Mouse (Mus musculus): ENCODE data around the gene Tmx4. TPM values are rescaled to one million over a fixed set of nuclear protein-coding genes. Genes with fewer than 3 reads are reported as not detected.

Gene Tmx4
- polyA plus RNA-seq, 1 experiment from 2014 or later: 20.5 TPM

DNA sequence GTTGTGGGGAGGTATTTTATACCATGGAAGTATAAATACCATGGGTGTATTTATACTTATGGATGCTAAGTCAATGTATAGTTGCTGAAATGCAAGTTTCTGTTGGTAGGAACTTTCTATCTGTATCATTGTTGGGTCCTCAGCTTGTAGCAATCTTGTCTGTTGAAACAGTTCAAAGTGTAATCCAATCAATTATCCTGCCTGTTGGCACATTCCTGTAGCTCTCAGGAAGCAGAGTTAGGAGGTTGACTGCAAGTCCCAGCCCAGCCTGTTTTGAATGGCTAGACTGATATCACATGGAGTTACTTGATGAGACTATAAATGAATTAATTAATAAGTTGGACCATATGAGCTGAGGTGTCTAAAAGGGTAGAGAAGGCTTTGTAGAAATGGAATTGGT lies 91.6 kb downstream of the Tmx4 start:
- Histone ChIP-seq H3K9me3 (no peaks in the 10 kb centered on the region), H3K27me3 (no peaks in the 10 kb centered on the region), H3K4me1 (no peaks in the 10 kb centered on the region), H3K4me3 (no peak overlapping the region), H3K27ac (no peak overlapping the region), H3K4me2 (replicated peaks) (no peak overlapping the region), H3K9ac (no peak overlapping the region), H3K36me3 (no peaks in the 10 kb centered on the region)
- ATAC-seq (ENCODE audit: low FRiP score, low read depth): no peak

DNA sequence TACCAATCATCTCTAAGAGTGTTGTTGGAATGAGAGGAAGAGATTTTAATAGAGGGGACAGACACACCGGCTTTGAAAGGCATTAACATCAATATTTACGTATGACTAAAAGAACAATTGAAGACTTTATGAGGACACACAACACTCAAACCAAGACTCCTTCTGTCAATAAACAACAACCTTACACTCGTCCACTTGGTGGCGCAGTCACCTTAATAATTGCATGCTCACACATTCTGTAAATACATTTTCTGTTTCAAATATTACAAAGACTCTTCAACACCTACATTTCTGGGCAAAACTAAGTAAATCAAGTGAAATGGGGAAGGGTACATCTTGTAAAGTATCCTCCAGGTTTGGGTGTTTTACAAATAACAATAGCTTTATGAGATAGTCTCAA lies 94.2 kb downstream of the Tmx4 start:
- Histone ChIP-seq H3K4me3 (no peak overlapping the region), H3K27ac (no peak overlapping the region), H3K9ac (no peak overlapping the region), H3K4me1 (0 out of 2 replicates have a peak, but pooled peaks cover under 1% of the 10 kb centered on the region), H3K4me2 (replicated peaks) (no peak overlapping the region), H3K27me3 (no peaks in the 10 kb centered on the region), H3K36me3 (no peaks in the 10 kb centered on the region), H3K9me3 (no peaks in the 10 kb centered on the region)
- WGBS: 24% methylated on average over 4 of the region's 4 CpGs
- no peak for ATAC-seq (ENCODE audit: low FRiP score, low read depth)

DNA sequence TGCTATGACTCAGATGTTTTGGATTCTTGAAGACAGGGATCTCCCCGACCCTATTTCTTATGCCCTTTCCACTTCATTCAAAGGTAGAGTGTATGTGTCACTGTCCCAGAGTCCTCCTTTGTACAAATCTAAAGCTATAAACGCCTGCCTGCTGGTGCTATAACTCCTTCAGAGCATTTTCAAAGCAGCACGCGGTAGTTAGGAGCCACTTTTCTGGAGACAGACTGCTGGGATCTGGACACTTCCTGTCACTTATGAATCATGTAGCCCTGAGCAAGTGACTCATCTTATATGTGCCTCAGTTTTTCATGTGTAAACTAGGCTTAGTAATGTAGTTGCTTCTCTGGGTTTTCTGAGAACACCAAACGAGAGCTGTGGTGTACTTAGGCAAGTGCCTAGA lies 98.8 kb downstream of the Tmx4 start:
- no peaks in the 10 kb centered on the region for H3K36me3 ChIP-seq
- WGBS: 56% methylated on average over 5 of the region's 5 CpGs
- H3K4me2 ChIP-seq (replicated peaks): no peak overlapping the region
- no peaks in the 10 kb centered on the region for H3K27me3 ChIP-seq
- no peak overlapping the region for H3K4me3 ChIP-seq
- H3K9me3 ChIP-seq: no peaks in the 10 kb centered on the region
- H3K27ac ChIP-seq: no peak overlapping the region
- ATAC-seq (ENCODE audit: low FRiP score, low read depth): no peak
- H3K4me1 ChIP-seq: 0 out of 2 replicates have a peak, but pooled peaks cover 3% of the 10 kb centered on the region
- no peak overlapping the region for H3K9ac ChIP-seq

DNA sequence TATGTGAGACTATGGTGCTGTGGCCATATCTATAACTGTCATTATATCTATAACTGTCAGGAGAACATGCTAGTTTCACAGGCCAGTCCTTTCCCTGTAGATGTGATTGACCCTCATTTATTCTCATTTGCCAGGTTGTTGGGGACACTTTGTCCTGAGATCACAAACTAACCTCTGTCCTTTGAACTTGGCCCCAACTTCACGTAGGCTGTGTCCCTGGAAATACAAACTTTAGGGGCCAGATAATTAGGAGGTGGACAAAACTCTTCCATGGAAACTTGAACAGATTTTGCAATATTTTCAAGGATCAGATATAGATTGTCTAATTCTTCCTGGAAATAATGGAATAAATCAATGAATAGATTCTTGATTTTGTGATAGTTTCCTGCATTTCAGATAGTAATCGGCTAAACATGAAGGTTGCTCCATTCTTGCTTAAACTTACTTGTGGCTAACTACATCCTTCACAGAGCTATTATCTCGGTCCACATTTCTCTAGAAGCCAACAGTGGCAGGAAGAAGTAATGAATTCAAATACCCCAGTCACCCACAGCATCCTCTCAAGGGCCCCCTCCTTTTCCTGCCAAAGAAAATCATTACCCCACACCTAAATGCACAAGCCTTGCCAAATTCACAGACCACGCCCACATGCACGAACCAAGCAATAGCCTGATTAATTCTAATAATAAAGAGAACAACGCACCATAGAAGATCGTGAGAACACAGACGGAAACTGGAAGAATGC lies 99.5 kb downstream of the Tmx4 start:
- Histone ChIP-seq H3K36me3 (no peaks in the 10 kb centered on the region), H3K9me3 (no peaks in the 10 kb centered on the region), H3K4me1 (0 out of 2 replicates have a peak, but pooled peaks cover 3% of the 10 kb centered on the region), H3K27ac (no peak overlapping the region), H3K4me2 (replicated peaks) (no peak overlapping the region), H3K4me3 (no peak overlapping the region), H3K9ac (no peak overlapping the region), H3K27me3 (no peaks in the 10 kb centered on the region)
- ATAC-seq (ENCODE audit: low FRiP score, low read depth): no peak
- WGBS: 70% methylated on average over 8 of the region's 8 CpGs

Other genes with a start within 250 kb of the Tmx4 start
- gene Hao1, start 89.8 kb downstream of the Tmx4 start, polyA plus RNA-seq (2015; fragmentation: Nextera tagmentation; extraction: Ambion mirVana): 0.11 TPM in 1 of 2 replicates, not detected in the other
- gene Plcb1, start 141.9 kb upstream of the Tmx4 start, polyA plus RNA-seq (2015; fragmentation: Nextera tagmentation; extraction: Ambion mirVana): 13.2 and 15.5 TPM in 2 replicates